Mouse (Mus musculus) MN1 (cell line): ENCODE data around the gene Inpp5f.
"Not testable (repeated sequence)": the region's sequence is repeated elsewhere in the genome, so short reads cannot be mapped to it uniquely, and the experiment has no call there.

Source experiments
- DNase-seq: peaks from one replicate; pipeline ENCODE4 v3.0.0-alpha.2; 2016; ENCODE audit warnings: low spot score

Gene Inpp5f

GRCm38 (mm10) chr7:128592936-128593241 is 18.2 kb upstream of the Inpp5f start:
- DNase-seq = peak; percentile 14

GRCm38 (mm10) chr7:128596274-128596673 is 14.9 kb upstream of the Inpp5f start:
- DNase-seq = no peak

GRCm38 (mm10) chr7:128599072-128599471 is 12.1 kb upstream of the Inpp5f start:
- DNase-seq = no peak

- no peak for DNase-seq
Measured at GRCm38 (mm10) chr7:128601826-128602225, 9.3 kb upstream of the Inpp5f start.

GRCm38 (mm10) chr7:128609936-128610335 is 1.2 kb upstream of the Inpp5f start:
- DNase-seq = not testable (repeated sequence)

- DNase-seq = no peak
Measured at GRCm38 (mm10) chr7:128610490-128610889, 638 bp upstream of the Inpp5f start.

GRCm38 (mm10) chr7:128611799-128612411 is 777 bp downstream of the Inpp5f start:
- DNase-seq = no peak

GRCm38 (mm10) chr7:128612521-128613181 is 1.5 kb downstream of the Inpp5f start:
- no peak for DNase-seq

- no peak for DNase-seq
Measured at GRCm38 (mm10) chr7:128613578-128613977, 2.5 kb downstream of the Inpp5f start.

- DNase-seq = no peak
Measured at GRCm38 (mm10) chr7:128617587-128617986, 6.5 kb downstream of the Inpp5f start.

GRCm38 (mm10) chr7:128620178-128620577 is 9.1 kb downstream of the Inpp5f start:
- DNase-seq = no peak

- peak; percentile 65 for DNase-seq
Measured at GRCm38 (mm10) chr7:128622266-128622961, 11.3 kb downstream of the Inpp5f start.

- no peak for DNase-seq
Measured at GRCm38 (mm10) chr7:128622994-128623393, 11.9 kb downstream of the Inpp5f start.

- DNase-seq = no peak
Measured at GRCm38 (mm10) chr7:128625382-128625781, 14.3 kb downstream of the Inpp5f start.

- no peak for DNase-seq
Measured at GRCm38 (mm10) chr7:128626601-128627000, 15.5 kb downstream of the Inpp5f start.

GRCm38 (mm10) chr7:128627251-128627650 is 16.1 kb downstream of the Inpp5f start:
- DNase-seq = no peak

GRCm38 (mm10) chr7:128627723-128628122 is 16.6 kb downstream of the Inpp5f start:
- DNase-seq = no peak

- DNase-seq = no peak
Measured at GRCm38 (mm10) chr7:128633156-128633555, 22.0 kb downstream of the Inpp5f start.

GRCm38 (mm10) chr7:128639925-128640485 is 28.9 kb downstream of the Inpp5f start:
- DNase-seq = peak; percentile 10

GRCm38 (mm10) chr7:128641571-128641970 is 30.4 kb downstream of the Inpp5f start:
- no peak for DNase-seq

- DNase-seq = no peak
Measured at GRCm38 (mm10) chr7:128642386-128642785, 31.3 kb downstream of the Inpp5f start.

- DNase-seq = no peak
Measured at GRCm38 (mm10) chr7:128656970-128657369, 45.8 kb downstream of the Inpp5f start.

- DNase-seq = no peak
Measured at GRCm38 (mm10) chr7:128663906-128664305, 52.8 kb downstream of the Inpp5f start.
